Mouse (Mus musculus) c-Kit-positive CD71-positive TER-119-positive erythroid progenitor cells, embryonic 14.5 days (primary cell): ENCODE results near the gene Ephb4.

Experiments
- DNase-seq: peaks from one replicate; pipeline ENCODE4 v3.0.0-alpha.2; 2013; ENCODE audit warnings: low spot score

Gene Ephb4

DNA sequence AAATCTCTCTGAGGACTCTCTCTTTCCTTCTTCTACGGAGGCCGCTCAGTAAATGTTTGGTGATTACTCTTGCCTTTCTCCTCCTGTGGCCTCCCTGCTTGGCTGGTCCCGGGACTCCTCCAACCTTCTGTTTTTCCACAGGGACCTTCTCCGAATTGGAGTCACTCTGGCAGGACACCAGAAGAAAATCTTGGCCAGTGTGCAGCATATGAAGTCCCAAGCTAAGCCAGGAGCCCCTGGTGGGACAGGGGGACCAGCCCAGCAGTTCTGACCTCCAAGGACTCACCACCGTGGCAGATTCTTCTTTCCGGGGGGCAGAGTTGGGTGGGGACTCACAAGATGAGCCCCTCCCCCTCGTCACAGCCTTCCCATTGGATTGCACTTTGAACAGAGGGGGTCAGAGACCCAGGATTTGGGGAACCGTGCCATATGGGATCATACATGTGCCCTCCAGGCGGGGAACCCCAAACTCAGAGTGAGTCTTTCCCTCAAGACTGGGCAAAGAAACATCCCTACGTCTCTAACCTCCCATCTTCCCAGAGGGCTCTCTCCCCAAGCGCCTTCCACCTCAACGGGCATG lies 23.6 kb downstream of the Ephb4 start:
- DNase-seq: no peak

DNA sequence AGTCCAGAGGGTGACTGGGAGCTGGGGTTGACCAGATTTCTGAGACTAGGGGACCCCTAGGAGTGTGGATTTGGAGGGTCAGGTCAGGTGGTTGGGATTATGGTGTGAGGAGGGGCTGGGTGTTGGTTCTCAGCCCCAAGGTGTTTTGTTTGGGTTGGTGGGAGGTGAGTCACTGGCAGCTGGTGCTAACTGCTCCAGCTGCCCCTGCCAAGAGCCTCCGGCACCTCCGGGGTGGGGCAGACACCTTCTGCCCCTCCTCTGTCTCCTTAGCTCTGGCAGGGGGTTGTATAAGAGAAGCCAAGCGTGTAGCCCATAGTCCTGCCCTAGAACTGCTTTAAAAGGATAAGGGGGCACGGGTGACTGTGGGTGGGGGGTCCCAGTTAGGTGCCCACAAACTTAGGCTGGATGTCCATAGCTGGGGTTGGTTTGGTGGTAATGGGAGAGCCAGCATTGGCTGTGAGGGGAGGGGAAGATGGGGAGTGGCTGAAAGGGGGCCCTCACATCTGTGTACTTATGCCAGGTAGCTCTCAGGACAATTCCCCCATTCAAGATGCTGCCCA lies 24.7 kb downstream of the Ephb4 start:
- no peak for DNase-seq

DNA sequence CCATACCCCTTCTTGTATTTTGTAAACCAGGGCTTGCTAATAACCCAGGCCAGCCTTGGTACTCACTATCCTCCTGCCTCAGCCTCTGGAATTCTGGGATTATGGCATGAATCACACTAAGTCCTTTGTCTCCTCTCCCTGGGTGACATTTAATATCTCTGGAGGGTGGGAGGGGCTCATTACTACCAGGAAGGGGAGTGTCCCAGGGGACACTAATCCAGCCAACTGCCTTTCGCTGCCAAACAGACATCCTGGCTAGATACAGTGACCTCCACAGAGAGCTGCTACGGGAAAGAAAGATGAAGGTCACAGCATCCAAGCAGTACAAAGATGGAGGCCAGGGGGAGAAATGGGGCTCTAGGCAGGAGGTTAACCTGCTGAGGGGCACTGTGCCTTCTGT lies 25.7 kb downstream of the Ephb4 start:
- DNase-seq: no peak

DNA sequence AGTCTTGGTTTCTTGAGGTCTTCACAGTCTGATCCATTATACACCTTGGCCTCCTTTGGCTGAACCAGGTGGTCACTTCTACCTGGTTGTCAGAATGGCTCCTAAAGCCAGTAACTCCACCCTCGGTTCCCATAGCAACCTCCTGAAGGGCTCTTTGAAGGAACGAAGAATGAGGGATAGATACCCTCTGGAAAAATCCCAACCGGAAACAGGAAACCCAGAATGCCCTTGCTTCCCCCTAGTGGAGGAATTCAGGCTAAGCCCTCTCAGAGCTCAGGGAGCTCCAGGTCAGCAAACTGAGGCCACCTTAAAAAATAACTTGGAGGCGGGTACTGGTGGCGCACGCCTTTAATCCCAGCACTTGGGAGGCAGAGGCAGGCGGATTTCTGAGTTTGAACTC lies 26.3 kb downstream of the Ephb4 start:
- no peak for DNase-seq

DNA sequence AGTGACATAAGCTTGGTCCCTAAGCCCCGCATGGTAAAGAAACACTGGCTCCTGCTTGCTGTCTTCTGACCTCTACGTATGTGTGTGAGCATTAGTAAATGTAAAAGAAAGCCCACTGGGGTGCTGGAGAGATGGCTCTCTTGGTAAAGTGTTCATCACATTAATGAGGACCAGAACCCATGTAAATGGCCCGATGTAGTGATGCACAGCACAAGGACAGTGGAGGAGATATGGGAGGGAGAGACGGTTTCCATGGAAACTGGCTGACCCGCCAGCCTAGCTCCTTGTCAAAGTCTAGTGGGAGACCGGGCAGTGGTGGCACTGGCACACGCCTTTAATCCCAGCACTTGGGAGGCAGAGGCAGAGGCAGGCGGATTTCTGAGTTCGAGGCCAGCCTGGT lies 26.8 kb downstream of the Ephb4 start:
- no peak for DNase-seq

DNA sequence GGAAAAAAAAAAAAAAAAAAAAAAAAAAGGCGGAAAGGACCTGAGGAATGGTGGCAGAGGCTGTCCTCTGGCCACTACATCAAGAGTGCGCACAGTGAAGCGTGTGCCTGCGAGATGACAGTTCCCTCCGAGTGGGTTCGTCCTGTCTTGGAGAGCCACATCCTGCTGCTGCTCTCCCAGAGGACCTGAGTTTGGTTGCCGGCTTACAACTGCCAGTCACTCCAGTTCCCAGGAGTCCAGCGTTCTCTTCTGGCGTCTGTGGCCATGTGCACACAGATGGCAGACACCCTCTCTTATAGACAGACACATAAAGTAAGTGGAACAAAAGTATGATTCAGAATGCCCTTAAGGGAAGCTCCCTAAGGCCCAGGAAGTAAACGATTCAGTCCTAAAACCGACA lies 27.3 kb downstream of the Ephb4 start:
- no peak for DNase-seq

DNA sequence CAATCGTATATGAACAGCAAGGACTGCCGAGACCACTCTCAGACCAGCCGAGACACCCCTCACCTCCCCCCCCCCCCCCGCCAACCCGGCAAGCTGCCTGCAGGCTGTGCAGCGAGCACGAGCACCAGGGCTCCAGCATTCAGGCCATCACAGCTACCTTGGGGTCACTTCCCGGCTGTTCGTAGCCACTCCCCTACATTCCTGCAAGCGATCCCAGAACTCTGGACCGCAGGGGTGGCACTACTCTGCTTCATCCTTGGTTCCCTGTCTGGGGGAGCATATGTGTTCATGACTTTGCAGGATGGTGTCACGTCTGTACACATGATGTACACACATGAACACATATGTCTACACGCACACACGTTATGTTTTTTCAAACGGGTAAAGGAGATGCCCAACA lies 27.7 kb downstream of the Ephb4 start:
- no peak for DNase-seq

DNA sequence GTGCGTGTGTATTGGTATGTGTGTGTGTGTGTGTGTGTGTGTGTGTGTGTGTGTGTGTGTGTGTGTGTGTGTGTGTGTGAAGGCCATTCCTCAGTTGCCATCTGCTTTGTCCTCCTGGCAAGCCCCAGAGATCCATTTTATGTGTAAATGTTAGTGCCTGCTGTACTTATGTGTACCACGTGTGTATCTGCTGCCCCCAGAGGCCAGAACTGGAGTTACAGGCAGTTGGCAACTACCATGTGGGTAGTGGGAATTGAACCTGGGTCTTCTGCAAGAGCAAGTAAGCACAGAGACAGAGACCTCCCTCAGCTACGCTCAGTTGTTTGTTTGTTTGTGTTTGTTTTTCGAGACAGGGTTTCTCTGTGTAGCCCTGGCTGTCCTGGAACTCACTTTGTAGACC lies 31.2 kb downstream of the Ephb4 start:
- DNase-seq: peak; percentile 47

DNA sequence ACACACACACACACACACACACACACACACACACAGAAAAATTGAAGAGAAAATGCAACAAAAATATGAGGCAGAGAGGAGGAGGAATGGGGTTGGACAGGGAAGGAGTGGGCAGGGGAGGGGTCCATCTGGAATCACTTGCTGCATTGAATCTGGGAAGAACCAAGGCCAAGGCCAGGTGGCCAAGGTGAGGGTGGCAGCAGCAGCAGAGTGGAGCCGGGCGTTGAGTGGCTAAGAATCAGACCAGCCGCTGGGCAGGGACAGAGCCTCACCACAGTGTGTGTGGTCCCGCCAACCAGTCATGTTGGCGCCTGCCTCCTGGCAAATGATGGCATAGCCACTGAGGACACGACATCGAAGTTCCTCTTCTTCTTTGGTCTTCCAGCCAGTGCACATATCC lies 33.5 kb downstream of the Ephb4 start:
- DNase-seq: no peak

DNA sequence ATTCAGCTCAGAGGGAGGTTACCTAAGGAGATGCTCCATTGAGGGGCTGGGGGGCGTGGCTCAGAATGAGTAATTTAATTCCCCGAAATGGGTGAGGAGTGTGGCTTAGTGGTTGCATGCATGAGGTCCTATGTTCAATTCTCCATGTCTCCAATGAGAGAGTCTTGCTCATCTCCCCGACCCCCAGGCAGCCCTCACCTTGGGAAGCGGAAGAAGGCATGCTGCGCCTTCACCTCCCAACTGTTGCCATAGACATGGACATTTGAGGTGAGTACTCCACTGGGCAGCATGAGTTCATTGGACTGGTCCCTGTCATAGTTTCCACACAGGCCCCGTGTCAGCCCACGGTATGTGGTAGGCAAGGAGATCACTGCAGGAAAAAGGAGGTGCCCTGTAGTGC lies 36.8 kb downstream of the Ephb4 start:
- DNase-seq: no peak

DNA sequence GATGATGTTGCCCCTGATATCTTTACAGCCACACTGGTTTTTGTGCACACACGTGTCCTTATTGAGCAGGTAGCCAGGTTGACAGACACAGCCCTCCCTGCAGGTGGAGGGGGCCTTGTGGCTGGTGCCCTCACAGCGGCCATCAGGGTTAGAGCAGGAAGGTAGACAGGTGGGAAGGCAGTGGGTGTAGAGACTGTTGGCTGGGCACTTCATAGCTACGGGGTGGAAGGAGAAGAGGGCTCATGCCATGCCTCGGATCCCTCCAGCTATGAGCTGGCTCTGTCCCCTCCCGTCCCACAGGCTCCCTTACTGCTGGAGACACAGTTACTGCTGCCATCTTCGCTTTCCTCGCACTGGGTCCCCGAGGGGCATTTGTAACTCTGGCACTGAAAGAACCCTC lies 41.7 kb downstream of the Ephb4 start:
- no peak for DNase-seq

DNA sequence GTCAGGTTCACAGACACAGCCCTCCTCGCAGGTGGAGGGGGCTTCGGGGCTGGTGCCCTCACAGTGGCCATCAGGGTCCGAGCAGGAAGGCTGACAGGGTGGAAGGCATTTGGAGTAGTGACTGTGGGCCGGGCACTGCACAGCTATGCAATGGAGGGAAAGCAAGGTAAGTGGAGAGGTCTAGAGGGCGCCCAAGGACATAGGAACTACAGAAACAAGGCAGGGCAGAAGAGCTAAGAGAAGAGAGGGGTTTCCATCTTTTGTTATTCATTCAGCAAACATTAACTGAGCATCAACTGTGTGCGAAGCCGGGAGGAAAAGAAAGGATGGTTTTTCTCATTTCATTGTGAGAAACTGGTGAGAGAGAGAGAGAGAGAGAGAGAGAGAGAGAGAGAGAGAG lies 44.5 kb downstream of the Ephb4 start:
- no peak for DNase-seq

DNA sequence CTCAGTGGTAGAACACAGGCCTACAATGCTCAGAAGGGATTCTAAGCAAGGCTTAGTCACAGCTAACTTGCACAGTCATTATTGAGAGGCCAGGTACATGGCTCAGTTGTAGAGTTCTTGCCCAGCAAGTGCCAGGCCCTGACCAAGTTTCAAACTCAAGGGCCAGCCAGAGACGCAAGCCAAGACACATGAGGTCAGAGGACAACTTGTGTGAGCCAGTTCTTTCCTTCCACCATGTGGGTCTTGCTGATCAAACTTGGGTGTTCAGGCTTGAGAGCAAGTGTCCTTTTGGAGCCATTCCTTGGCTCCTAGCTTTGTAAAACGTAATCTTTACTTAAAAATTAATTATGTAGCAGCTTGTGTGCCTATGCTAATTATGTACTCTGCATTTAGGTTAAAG lies 54.2 kb downstream of the Ephb4 start:
- DNase-seq: no peak

DNA sequence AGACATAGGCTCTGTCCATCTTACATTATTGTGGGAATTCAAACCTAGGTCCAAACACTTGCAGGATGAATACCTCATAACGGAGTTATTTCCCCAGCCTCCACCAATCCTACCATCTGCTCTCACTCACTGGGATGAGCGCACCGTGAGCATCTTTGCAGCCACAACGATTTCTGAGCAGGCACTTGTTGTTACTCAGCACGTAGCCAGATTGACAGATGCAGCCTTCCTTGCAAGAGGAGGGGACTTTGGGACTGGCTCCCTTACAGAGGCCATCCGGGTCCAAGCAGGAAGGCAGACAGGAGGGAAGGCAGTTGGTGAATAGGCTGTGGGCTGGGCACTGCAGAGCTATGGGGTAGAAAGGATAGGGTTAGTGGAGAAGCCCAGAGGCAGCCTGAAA lies 59.5 kb downstream of the Ephb4 start:
- no peak for DNase-seq

DNA sequence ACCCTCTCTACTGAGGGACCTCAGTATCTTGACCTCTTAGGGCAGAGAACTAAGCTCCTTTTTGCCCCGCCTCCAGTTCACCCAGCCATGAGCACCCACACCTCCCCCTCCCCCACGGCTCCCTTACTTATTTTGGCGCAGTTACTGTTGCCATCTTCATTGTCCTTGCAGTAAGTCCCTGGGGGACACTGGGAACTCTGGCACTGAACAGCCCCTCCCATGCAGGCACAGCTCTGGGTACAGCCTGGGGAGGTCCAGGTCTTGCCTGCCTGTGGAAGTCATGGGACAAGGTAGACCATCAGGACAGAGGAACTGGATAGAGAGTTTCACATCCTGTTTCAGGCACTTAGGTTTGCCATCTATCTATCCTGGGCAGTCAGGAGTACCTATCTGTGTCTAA lies 60.2 kb downstream of the Ephb4 start:
- DNase-seq: no peak

DNA sequence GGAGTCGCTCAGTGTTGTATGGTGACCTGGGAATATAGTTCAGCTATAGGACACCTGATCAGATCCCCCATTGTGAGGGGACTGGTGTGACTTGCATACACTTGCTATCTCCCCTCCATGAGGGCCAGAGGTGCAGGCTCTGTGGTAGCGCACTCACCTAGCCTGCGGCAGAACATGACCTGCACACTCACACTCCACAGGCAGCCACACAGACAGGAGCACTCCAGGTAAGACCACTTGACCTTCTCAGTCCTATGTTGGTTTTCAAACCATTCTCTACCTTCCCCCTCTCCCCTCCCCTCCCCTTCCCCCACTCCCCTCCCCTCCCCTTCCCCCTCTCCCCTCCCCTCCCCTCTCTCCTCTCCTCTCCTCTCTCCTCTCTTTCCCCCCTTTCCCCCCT lies 60.6 kb downstream of the Ephb4 start:
- no peak for DNase-seq

DNA sequence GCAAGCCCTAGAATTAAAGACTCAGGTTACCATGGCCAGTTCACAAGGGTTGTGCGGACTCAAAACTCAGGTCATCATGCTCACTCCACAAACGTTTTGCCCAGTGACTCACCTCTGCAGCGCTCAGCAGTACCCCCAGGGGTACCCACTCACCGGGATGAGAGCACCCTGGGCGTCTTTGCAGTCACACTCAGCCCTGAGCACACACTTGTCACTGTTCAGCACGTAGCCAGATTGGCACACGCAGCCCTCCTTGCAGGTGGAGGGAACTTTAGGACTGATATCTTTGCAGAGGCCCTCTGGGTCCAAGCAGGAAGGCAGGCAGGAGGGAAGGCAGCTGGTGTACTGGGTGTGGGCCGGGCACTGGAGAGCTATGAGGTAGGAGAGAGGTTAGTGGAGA lies 61.3 kb downstream of the Ephb4 start:
- no peak for DNase-seq

DNA sequence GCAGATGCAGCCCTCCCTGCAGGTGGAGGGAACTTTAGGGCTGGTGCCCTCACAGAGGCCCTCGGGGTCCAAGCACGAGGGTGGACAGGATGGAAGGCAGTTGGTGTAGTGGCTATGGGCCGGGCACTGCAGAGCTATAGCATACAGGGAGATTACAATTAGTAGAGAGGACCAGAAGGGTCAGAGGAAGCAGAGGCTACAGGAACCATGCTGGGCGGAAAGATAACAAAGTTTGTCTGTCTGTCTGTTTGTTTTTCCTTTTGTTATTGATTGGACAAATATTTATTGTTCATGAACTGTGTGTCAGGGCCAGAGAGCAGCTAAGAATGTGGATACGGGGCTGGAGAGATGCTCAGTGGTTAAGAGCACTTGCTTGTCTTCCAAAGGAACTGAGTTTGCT lies 64.3 kb downstream of the Ephb4 start:
- no peak for DNase-seq

DNA sequence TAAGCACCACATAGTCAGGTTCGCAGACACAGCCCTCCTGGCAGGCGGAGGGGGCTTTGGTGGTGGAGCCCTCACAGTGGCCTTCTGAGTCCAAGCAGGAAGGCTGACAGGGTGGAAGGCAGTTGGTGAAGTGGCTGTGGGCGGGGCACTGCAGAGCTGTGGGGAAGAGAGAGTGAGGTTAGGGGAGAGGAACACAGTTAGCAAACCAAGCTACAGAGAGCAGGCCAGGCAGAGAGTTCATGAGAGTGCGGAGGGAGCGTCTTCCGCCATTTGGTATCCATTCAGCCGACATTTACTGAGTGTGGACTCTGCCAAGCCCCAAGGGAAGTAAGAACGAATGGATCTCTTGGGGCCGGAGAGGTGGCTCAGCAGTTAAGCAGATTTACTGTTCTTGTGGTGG lies 69.2 kb downstream of the Ephb4 start:
- no peak for DNase-seq

DNA sequence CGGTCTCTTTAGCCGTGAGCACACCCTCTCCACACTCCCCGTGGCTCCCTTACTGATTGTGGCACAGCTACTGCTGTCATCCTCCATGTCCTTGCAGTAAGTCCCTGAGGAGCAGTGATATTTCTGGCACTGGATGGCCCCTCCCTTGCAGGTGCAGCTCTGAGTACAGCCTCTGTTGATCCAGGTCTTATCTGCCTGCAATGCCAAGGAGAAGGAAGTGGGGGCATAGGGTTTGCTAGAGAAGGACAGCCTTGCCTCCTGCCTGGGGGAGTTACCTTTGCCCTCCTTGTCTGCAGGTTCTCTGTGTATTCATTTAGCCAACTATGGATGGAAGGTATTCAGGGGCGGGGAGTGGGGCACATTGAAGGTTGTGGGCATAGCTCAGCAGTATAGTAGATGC lies 69.9 kb downstream of the Ephb4 start:
- no peak for DNase-seq

DNA sequence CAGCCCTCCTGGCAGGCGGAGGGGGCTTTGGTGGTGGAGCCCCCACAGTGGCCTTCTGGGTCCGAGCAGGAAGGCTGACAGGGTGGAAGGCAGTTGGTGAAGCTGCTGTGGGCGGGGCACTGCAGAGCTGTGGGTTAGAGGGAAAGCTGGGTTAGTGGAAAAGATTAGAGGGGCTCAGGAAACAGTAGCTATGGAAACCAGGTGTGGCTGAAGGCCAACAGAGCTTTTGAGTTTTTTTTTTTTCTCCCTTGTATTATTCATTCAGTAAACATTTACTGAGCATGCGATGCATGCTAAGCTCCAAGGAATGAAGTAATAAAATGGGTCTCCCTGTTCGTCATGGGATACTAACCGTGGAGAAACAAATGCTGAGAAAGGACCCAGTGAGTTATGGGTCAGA lies 75.7 kb downstream of the Ephb4 start:
- no peak for DNase-seq
